Mouse (Mus musculus): ENCODE data around the gene Olfr855. TPM values are rescaled to one million over a fixed set of nuclear protein-coding genes. Genes with fewer than 3 reads are reported as not detected.

Gene Olfr855
- polyA plus RNA-seq, 1 experiment = not detected

- H3K27ac ChIP-seq (ENCODE audit: insufficient read depth, low read length) = no peak overlapping the region
- H3K9ac ChIP-seq (ENCODE audit: low read depth, poor library complexity, severe bottlenecking) = no peak overlapping the region
- no peak overlapping the region for H3K4me3 ChIP-seq (ENCODE audit: low read depth, low read length)
- H3K36me3 ChIP-seq (ENCODE audit: control insufficient read depth, insufficient read depth, low read length, poor library complexity, severe bottlenecking) = peaks cover 17% of the 10 kb centered on the region
- TF ChIP-seq POLR2A (IDR thresholded peaks at IDR 0.05; ENCODE audit: insufficient read depth, low read length) (no peak), CTCF (IDR thresholded peaks at IDR 0.05; ENCODE audit: low read depth, low read length) (no peak)
- H3K4me1 ChIP-seq (ENCODE audit: control insufficient read depth, insufficient read depth, low read length) = no peaks in the 10 kb centered on the region
- no peaks in the 10 kb centered on the region for H3K9me3 ChIP-seq (replicated peaks; ENCODE audit: control insufficient read depth, insufficient read depth, low read length, poor library complexity, severe bottlenecking)
- H3K27me3 ChIP-seq (ENCODE audit: control insufficient read depth, insufficient read depth, low read length, poor library complexity, severe bottlenecking) = no peaks in the 10 kb centered on the region
These were observed 47.2 kb downstream of the Olfr855 start for GRCm38 (mm10) chr9:19629574-19629973.

Other genes with a start within 250 kb of the Olfr855 start
- not detected in 2 replicates for gene Olfr845, start 246.2 kb upstream of the Olfr855 start, polyA plus RNA-seq (2011; ENCODE audit: insufficient read depth, insufficient read length, low read depth, missing spikeins)
- not detected in 2 replicates for gene Olfr846, start 218.6 kb upstream of the Olfr855 start, polyA plus RNA-seq (2011; ENCODE audit: insufficient read depth, insufficient read length, low read depth, missing spikeins)
- not detected in 2 replicates for gene Olfr847, start 203.9 kb upstream of the Olfr855 start, polyA plus RNA-seq (2011; ENCODE audit: insufficient read depth, insufficient read length, low read depth, missing spikeins)
- gene Olfr849, start 142.4 kb upstream of the Olfr855 start, polyA plus RNA-seq (2011; ENCODE audit: insufficient read depth, insufficient read length, low read depth, missing spikeins) = not detected in 2 replicates
- gene Olfr850, start 104.4 kb upstream of the Olfr855 start, polyA plus RNA-seq (2011; ENCODE audit: insufficient read depth, insufficient read length, low read depth, missing spikeins) = not detected in 2 replicates
- gene Olfr851, start 89.3 kb upstream of the Olfr855 start, polyA plus RNA-seq (2011; ENCODE audit: insufficient read depth, insufficient read length, low read depth, missing spikeins) = not detected in 2 replicates
- gene Olfr853, start 41.5 kb upstream of the Olfr855 start, polyA plus RNA-seq (2011; ENCODE audit: insufficient read depth, insufficient read length, low read depth, missing spikeins) = not detected in 2 replicates
- gene Olfr854, start 15.2 kb upstream of the Olfr855 start, polyA plus RNA-seq (2011; ENCODE audit: insufficient read depth, insufficient read length, low read depth, missing spikeins) = not detected in 2 replicates
- 32.9 and 34.6 TPM in 2 replicates for gene Zfp317, start 39.5 kb downstream of the Olfr855 start, polyA plus RNA-seq (2011; ENCODE audit: insufficient read depth, insufficient read length, low read depth, missing spikeins)
- gene Olfr857, start 126.8 kb downstream of the Olfr855 start, polyA plus RNA-seq (2011; ENCODE audit: insufficient read depth, insufficient read length, low read depth, missing spikeins) = not detected in 2 replicates
- gene Olfr58, start 197.7 kb downstream of the Olfr855 start, polyA plus RNA-seq (2011; ENCODE audit: insufficient read depth, insufficient read length, low read depth, missing spikeins) = not detected in 2 replicates
- 0.06 and 0.17 TPM in 2 replicates for gene Olfr859, start 222.3 kb downstream of the Olfr855 start, polyA plus RNA-seq (2011; ENCODE audit: insufficient read depth, insufficient read length, low read depth, missing spikeins)